Mouse (Mus musculus) c-Kit-positive CD71-positive TER-119-positive erythroid progenitor cells, embryonic 14.5 days (primary cell): ENCODE data around the gene Oscar.
A peak's percentile ranks its signal among the peaks of the same experiment; 100 is the strongest.
"Not testable (repeated sequence)": the region's sequence is repeated elsewhere in the genome, so short reads cannot be mapped to it uniquely, and the experiment has no call there.

Experiments
- DNase-seq: peaks from one replicate; pipeline ENCODE4 v3.0.0-alpha.2; 2013; ENCODE audit warnings: low spot score

The Oscar gene

GRCm38 (mm10) chr7:3610437-3610836, 5.5 kb downstream of the Oscar start:
- no peak for DNase-seq

- no peak for DNase-seq
These were observed 6.9 kb downstream of the Oscar start for GRCm38 (mm10) chr7:3609082-3609481.

GRCm38 (mm10) chr7:3608668-3609067, 7.3 kb downstream of the Oscar start:
- no peak for DNase-seq

GRCm38 (mm10) chr7:3607391-3607790, 8.6 kb downstream of the Oscar start:
- DNase-seq, result no peak

- no peak for DNase-seq
These were observed 9.2 kb downstream of the Oscar start for GRCm38 (mm10) chr7:3606798-3607197.

GRCm38 (mm10) chr7:3601119-3601518, 14.8 kb downstream of the Oscar start:
- DNase-seq, result peak; percentile 60

- DNase-seq, result not testable (repeated sequence)
These were observed 18.2 kb downstream of the Oscar start for GRCm38 (mm10) chr7:3597755-3598154.

GRCm38 (mm10) chr7:3595146-3595545, 20.8 kb downstream of the Oscar start:
- peak; percentile 47 for DNase-seq

- DNase-seq, result no peak
These were observed 21.3 kb downstream of the Oscar start for GRCm38 (mm10) chr7:3594686-3595085.

GRCm38 (mm10) chr7:3593855-3594254, 22.1 kb downstream of the Oscar start:
- DNase-seq, result no peak

- DNase-seq, result no peak
These were observed 24.4 kb downstream of the Oscar start for GRCm38 (mm10) chr7:3591534-3591933.

- no peak for DNase-seq
These were observed 25.4 kb downstream of the Oscar start for GRCm38 (mm10) chr7:3590550-3590949.

- DNase-seq, result no peak
These were observed 28.7 kb downstream of the Oscar start for GRCm38 (mm10) chr7:3587292-3587691.

GRCm38 (mm10) chr7:3586255-3586654, 29.7 kb downstream of the Oscar start:
- DNase-seq, result no peak

- no peak for DNase-seq
These were observed 30.2 kb downstream of the Oscar start for GRCm38 (mm10) chr7:3585763-3586162.

- no peak for DNase-seq
These were observed 35.9 kb downstream of the Oscar start for GRCm38 (mm10) chr7:3580029-3580428.

- no peak for DNase-seq
These were observed 36.9 kb downstream of the Oscar start for GRCm38 (mm10) chr7:3578952-3579546.

- DNase-seq, result no peak
These were observed 37.8 kb downstream of the Oscar start for GRCm38 (mm10) chr7:3578196-3578595.

GRCm38 (mm10) chr7:3576354-3577124, 39.4 kb downstream of the Oscar start:
- no peak for DNase-seq

GRCm38 (mm10) chr7:3574216-3574615, 41.7 kb downstream of the Oscar start:
- DNase-seq, result no peak

- DNase-seq, result no peak
These were observed 44.1 kb downstream of the Oscar start for GRCm38 (mm10) chr7:3571847-3572246.

GRCm38 (mm10) chr7:3570580-3570979, 45.4 kb downstream of the Oscar start:
- DNase-seq, result not testable (repeated sequence)

- no peak for DNase-seq
These were observed 46.2 kb downstream of the Oscar start for GRCm38 (mm10) chr7:3569725-3570124.

- DNase-seq, result no peak
These were observed 48.6 kb downstream of the Oscar start for GRCm38 (mm10) chr7:3567336-3567735.
